Mouse (Mus musculus) layer of hippocampus, adult 2 months (tissue): ENCODE data around the gene Alpi. TPM values are rescaled to one million over a fixed set of nuclear protein-coding genes. Genes with fewer than 3 reads are reported as not detected.
A peak's percentile ranks its signal among the peaks of the same experiment; 100 is the strongest.

Source experiments
- DNase-seq, 2 experiments: peaks; one replicate each; pipeline ENCODE4 v3.0.0; 2022; ENCODE audit warnings: low spot score in 2 of 2
- H3K27ac ChIP-seq: fragments of 200-600 bp; 2 replicates; pipeline ENCODE4 v1.8.1; 2022
- H3K4me3 ChIP-seq: fragments of 200-600 bp; 2 replicates; pipeline ENCODE4 v1.8.1; 2022; ENCODE audit warnings: mild to moderate bottlenecking
- CTCF ChIP-seq: fragments of 200-600 bp; conservative IDR thresholded peaks from 2 replicates; pipeline ENCODE4 v1.8.1; 2022; ENCODE audit warnings: antibody characterized with exemption, mild to moderate bottlenecking, moderate library complexity
- long read RNA-seq, 2 experiments: library from polyadenylated mRNA; stranded (forward); transcript quantifications; one replicate each; pipeline ENCODE4 v2.0.0; 2021; ENCODE audit warnings: borderline mapping rate in 2 of 2
- total RNA-seq, 2 experiments: library from RNA; stranded (reverse); gene quantifications; 2 replicates each; pipeline ENCODE4 v1.2.3; 2021

The Alpi gene
- total RNA-seq, result under 1 TPM in 1 of 2 experiments, not detected in 1; 0.15 TPM
- long read RNA-seq, experiment 1, result 0 reads
- long read RNA-seq, experiment 2, result 0 reads

GRCm38 (mm10) chr1:87101411-87101810, at the start of gene Alpi:
Gene Alpi (minus strand): TSS chr1:87101606.
- no peak for DNase-seq
- TF ChIP-seq CTCF, result no peak
- no peak within 1 kb of the TSS for H3K27ac ChIP-seq
- H3K4me3 ChIP-seq, result no peak within 1 kb of the TSS

GRCm38 (mm10) chr1:87149422-87149821, 48.0 kb upstream of the Alpi start:
- DNase-seq, result no peak
- no peak overlapping the region for H3K4me3 ChIP-seq
- TF ChIP-seq CTCF, result no peak
- no peak overlapping the region for H3K27ac ChIP-seq

- Histone ChIP-seq H3K27ac (no peak overlapping the region), H3K4me3 (no peak overlapping the region)
- DNase-seq, result no peak
- no peak for TF ChIP-seq CTCF
These were observed 41.7 kb upstream of the Alpi start for GRCm38 (mm10) chr1:87143141-87143540.

- no peak for TF ChIP-seq CTCF
These were observed 41.0 kb upstream of the Alpi start for GRCm38 (mm10) chr1:87142456-87142855.

GRCm38 (mm10) chr1:87141550-87141949, 40.1 kb upstream of the Alpi start:
- DNase-seq, result no peak
- no peak overlapping the region for H3K27ac ChIP-seq
- no peak for TF ChIP-seq CTCF
- H3K4me3 ChIP-seq, result no peak overlapping the region

More at GRCm38 (mm10) chr1:87142456-87142855, 41.0 kb upstream of the Alpi start:
- no peak overlapping the region for H3K27ac ChIP-seq
- H3K4me3 ChIP-seq, result no peak overlapping the region
- no peak for DNase-seq

- no peak overlapping the region for H3K27ac ChIP-seq
- no peak overlapping the region for H3K4me3 ChIP-seq
- TF ChIP-seq CTCF, result no peak
- DNase-seq, result no peak
These were observed 30.4 kb upstream of the Alpi start for GRCm38 (mm10) chr1:87131803-87132202.

GRCm38 (mm10) chr1:87127206-87128030, 26.0 kb upstream of the Alpi start:
- peak; percentile 62 for TF ChIP-seq CTCF
- peak; percentile 29 to 50 for DNase-seq
- H3K4me3 ChIP-seq, result peak overlapping the region; percentile 50
- 0 out of 2 replicates have a peak overlapping the region, but pooled peaks have one; percentile 39 for H3K27ac ChIP-seq

GRCm38 (mm10) chr1:87124673-87125072, 23.3 kb upstream of the Alpi start, which contains the start of gene Akp3:
Gene Akp3 (plus strand): TSS chr1:87124973.
- H3K4me3 ChIP-seq, result no peak within 1 kb of the TSS
- no peak for DNase-seq
- no peak within 1 kb of the TSS for H3K27ac ChIP-seq
- no peak for TF ChIP-seq CTCF

GRCm38 (mm10) chr1:87114784-87115183, 13.4 kb upstream of the Alpi start:
- no peak for DNase-seq
- TF ChIP-seq CTCF, result no peak
- Histone ChIP-seq H3K27ac (no peak overlapping the region), H3K4me3 (no peak overlapping the region)

- TF ChIP-seq CTCF, result peak; percentile 71
- Histone ChIP-seq H3K4me3 (no peak overlapping the region), H3K27ac (no peak overlapping the region)
- peak in 1 of 2 experiments; percentile 35 for DNase-seq
These were observed 10.4 kb upstream of the Alpi start for GRCm38 (mm10) chr1:87111719-87112354.

- Histone ChIP-seq H3K4me3 (no peak overlapping the region), H3K27ac (no peak overlapping the region)
- DNase-seq, result no peak
- no peak for TF ChIP-seq CTCF
These were observed 7.2 kb upstream of the Alpi start for GRCm38 (mm10) chr1:87108564-87108963.

GRCm38 (mm10) chr1:87106536-87106935, 5.1 kb upstream of the Alpi start:
- no peak overlapping the region for H3K27ac ChIP-seq
- DNase-seq, result no peak
- no peak for TF ChIP-seq CTCF
- H3K4me3 ChIP-seq, result no peak overlapping the region

- no peak for DNase-seq
- no peak for TF ChIP-seq CTCF
- H3K27ac ChIP-seq, result no peak overlapping the region
- no peak overlapping the region for H3K4me3 ChIP-seq
These were observed 2.5 kb upstream of the Alpi start for GRCm38 (mm10) chr1:87103936-87104335.
